Mouse (Mus musculus) liver, embryonic 16.5 days (tissue): ENCODE measurements around the gene Ap5z1. TPM values are rescaled to one million over a fixed set of nuclear protein-coding genes. Genes with fewer than 3 reads are reported as not detected.

Experiments used
- ATAC-seq: fragments of 200-750 bp; cut with Nextera tagmentation; 2 replicates; pipeline ENCODE4 v1.8.0; 2017; ENCODE audit warnings: low read depth, mild to moderate bottlenecking, moderate number of reproducible peaks, moderate library complexity
- H3K27ac ChIP-seq: fragments of 300-500 bp; sonication (generic); 2 replicates; pipeline ENCODE4 v1.5.1; 2014; ENCODE audit warnings: mild to moderate bottlenecking, low read length
- H3K27me3 ChIP-seq: fragments of 300-500 bp; sonication (generic); 2 replicates; pipeline ENCODE4 v1.6.1; 2014; ENCODE audit warnings: low read depth, low read length, mixed read lengths; ENCODE audit not compliant: control insufficient read depth, insufficient read depth
- H3K36me3 ChIP-seq: fragments of 300-500 bp; sonication (generic); 2 replicates; pipeline ENCODE4 v1.6.1; 2014; ENCODE audit warnings: mild to moderate bottlenecking; ENCODE audit not compliant: control insufficient read depth, insufficient read depth
- H3K4me1 ChIP-seq: fragments of 300-500 bp; sonication (generic); 2 replicates; pipeline ENCODE4 v1.6.1; 2014; ENCODE audit warnings: low read depth, low read length, mixed read lengths; ENCODE audit not compliant: control insufficient read depth
- H3K4me2 ChIP-seq: fragments of 300-500 bp; sonication (generic); 2 replicates; pipeline ENCODE4 v1.6.1; 2014; ENCODE audit warnings: low read depth, low read length, mixed read lengths
- H3K4me3 ChIP-seq: fragments of 300-500 bp; sonication (generic); 2 replicates; pipeline ENCODE4 v1.5.1; 2014; ENCODE audit warnings: low read depth, mild to moderate bottlenecking, low read length
- H3K9ac ChIP-seq: fragments of 300-500 bp; sonication (generic); 2 replicates; pipeline ENCODE4 v1.6.1; 2014; ENCODE audit warnings: low read depth, low read length
- H3K9me3 ChIP-seq: fragments of 300-500 bp; sonication (generic); replicated peaks from 2 replicates; pipeline ENCODE4 v1.6.1; 2016; ENCODE audit warnings: low read length; ENCODE audit not compliant: control insufficient read depth
- WGBS: fragments of 180-500 bp; shearing (Covaris S2); extraction: QIAGEN DNeasy Blood & Tissue Kit; methylation state at CpG from one replicate; pipeline ENCODE4 v1.1.7; 2014; ENCODE audit not compliant: insufficient replicate concordance; 5-methylcytosine and 5-hydroxymethylcytosine counted together
- polyA plus RNA-seq: library from polyadenylated mRNA; unstranded; fragments of >200 nt; fragmentation: Nextera tagmentation; extraction: Ambion mirVana; gene quantifications from 2 replicates; pipeline ENCODE4 v1.2.1, GENCODE M21; 2015

Ap5z1 gene
- polyA plus RNA-seq, 1 experiment from 2014 or later: 5.2 TPM

- Histone ChIP-seq H3K27me3 (no peaks in the 10 kb centered on the region), H3K9me3 (no peaks in the 10 kb centered on the region), H3K36me3 (no peaks in the 10 kb centered on the region), H3K4me2 (0 out of 2 replicates have a peak overlapping the region, but pooled peaks have one; percentile 7), H3K27ac (peak overlapping the region; percentile 58), H3K4me1 (peaks cover 66% of the 10 kb centered on the region), H3K4me3 (peak overlapping the region; percentile 16; the same call in 1 of the 2 replicates), H3K9ac (no peak overlapping the region)
- no peak for ATAC-seq
- 44% methylated on average over 15 of the region's 15 CpGs for WGBS
These were observed 20.2 kb upstream of the Ap5z1 start for GRCm38 (mm10) chr5:142443514-142443913.

GRCm38 (mm10) chr5:142443994-142444393 lies 19.8 kb upstream of the Ap5z1 start:
- Histone ChIP-seq H3K4me2 (no peak overlapping the region), H3K4me1 (peaks cover 66% of the 10 kb centered on the region), H3K36me3 (no peaks in the 10 kb centered on the region), H3K9me3 (no peaks in the 10 kb centered on the region), H3K4me3 (no peak overlapping the region), H3K9ac (no peak overlapping the region), H3K27ac (peak overlapping the region; percentile 51), H3K27me3 (no peaks in the 10 kb centered on the region)
- ATAC-seq: no peak
- WGBS: 64% methylated on average over 14 of the region's 14 CpGs

GRCm38 (mm10) chr5:142444791-142445531 lies 18.8 kb upstream of the Ap5z1 start:
- Histone ChIP-seq H3K27me3 (no peaks in the 10 kb centered on the region), H3K4me1 (peaks cover 57% of the 10 kb centered on the region), H3K9me3 (no peaks in the 10 kb centered on the region), H3K4me3 (no peak overlapping the region), H3K9ac (no peak overlapping the region; the same call in 1 of the 2 replicates), H3K36me3 (no peaks in the 10 kb centered on the region; the same call in 1 of the 2 replicates), H3K27ac (peak overlapping the region; percentile 51), H3K4me2 (peak overlapping the region; percentile 32)
- 50% methylated on average over 11 of the region's 11 CpGs for WGBS
- peak; percentile 51 for ATAC-seq

GRCm38 (mm10) chr5:142445709-142446108 lies 18.0 kb upstream of the Ap5z1 start:
- H3K36me3 ChIP-seq: peaks cover 4% of the 10 kb centered on the region; the same call in 1 of the 2 replicates
- H3K4me2 ChIP-seq: no peak overlapping the region
- no peak overlapping the region for H3K4me3 ChIP-seq
- H3K9me3 ChIP-seq: no peaks in the 10 kb centered on the region
- H3K4me1 ChIP-seq: peaks cover 52% of the 10 kb centered on the region
- 53% methylated on average over 8 of the region's 8 CpGs for WGBS
- H3K27ac ChIP-seq: peak overlapping the region; percentile 51
- H3K9ac ChIP-seq: 0 out of 2 replicates have a peak overlapping the region, but pooled peaks have one; percentile 15
- no peak for ATAC-seq
- no peaks in the 10 kb centered on the region for H3K27me3 ChIP-seq

- Histone ChIP-seq H3K4me2 (no peak overlapping the region), H3K4me1 (peaks cover 37% of the 10 kb centered on the region), H3K27me3 (no peaks in the 10 kb centered on the region), H3K4me3 (no peak overlapping the region), H3K9me3 (no peaks in the 10 kb centered on the region), H3K36me3 (peaks cover 4% of the 10 kb centered on the region; the same call in 1 of the 2 replicates), H3K27ac (no peak overlapping the region), H3K9ac (no peak overlapping the region)
- ATAC-seq: peak; percentile 14; the same call in 1 of the 2 replicates
- WGBS: 6% methylated on average over 9 of the region's 9 CpGs
These were observed 15.7 kb upstream of the Ap5z1 start for GRCm38 (mm10) chr5:142448076-142448475.

- WGBS: 71% methylated on average over 12 of the region's 12 CpGs
- Histone ChIP-seq H3K27me3 (no peaks in the 10 kb centered on the region), H3K4me2 (no peak overlapping the region), H3K4me1 (peaks cover 34% of the 10 kb centered on the region), H3K9ac (no peak overlapping the region), H3K9me3 (no peaks in the 10 kb centered on the region), H3K36me3 (peaks cover 6% of the 10 kb centered on the region), H3K4me3 (no peak overlapping the region), H3K27ac (no peak overlapping the region)
- ATAC-seq: no peak
These were observed 15.1 kb upstream of the Ap5z1 start for GRCm38 (mm10) chr5:142448623-142449022.

- Histone ChIP-seq H3K27me3 (no peaks in the 10 kb centered on the region), H3K4me2 (no peak overlapping the region), H3K9me3 (no peaks in the 10 kb centered on the region), H3K9ac (no peak overlapping the region), H3K4me3 (no peak overlapping the region), H3K36me3 (peaks cover 16% of the 10 kb centered on the region), H3K27ac (no peak overlapping the region), H3K4me1 (peaks cover 12% of the 10 kb centered on the region)
- 85% methylated on average over 9 of the region's 9 CpGs for WGBS
- ATAC-seq: no peak
These were observed 12.9 kb upstream of the Ap5z1 start for GRCm38 (mm10) chr5:142450846-142451245.

GRCm38 (mm10) chr5:142451759-142452158 lies 12.0 kb upstream of the Ap5z1 start:
- ATAC-seq: peak; percentile 55
- Histone ChIP-seq H3K27me3 (no peaks in the 10 kb centered on the region), H3K4me2 (no peak overlapping the region), H3K9me3 (no peaks in the 10 kb centered on the region), H3K27ac (no peak overlapping the region), H3K36me3 (peaks cover 16% of the 10 kb centered on the region), H3K9ac (no peak overlapping the region), H3K4me1 (peaks cover 9% of the 10 kb centered on the region), H3K4me3 (no peak overlapping the region)
- 12% methylated on average over 1 of the region's 1 CpGs for WGBS

- no peak overlapping the region for H3K4me3 ChIP-seq
- WGBS: 83% methylated on average over 13 of the region's 13 CpGs
- peaks cover 2% of the 10 kb centered on the region for H3K4me1 ChIP-seq
- no peaks in the 10 kb centered on the region for H3K27me3 ChIP-seq
- H3K9ac ChIP-seq: no peak overlapping the region
- peaks cover 18% of the 10 kb centered on the region for H3K36me3 ChIP-seq
- H3K4me2 ChIP-seq: no peak overlapping the region
- no peaks in the 10 kb centered on the region for H3K9me3 ChIP-seq
- no peak for ATAC-seq
- H3K27ac ChIP-seq: no peak overlapping the region
These were observed 10.0 kb upstream of the Ap5z1 start for GRCm38 (mm10) chr5:142453742-142454141.
